In genomic region chr12:71503265-71503664, GRCm38 (mm10) we compare ENCODE assay signal across 26 mouse cellular contexts.
"Had no signal": no experiment of that assay in that cellular context is flagged by ENCODE, and none has a peak within 500 bp of the region (broad histone marks: within the 10 kb centered on the region; RNA-seq: fewer than 3 reads in every experiment).

No protein-coding gene starts in this region.

- H3K4me1 ChIP-seq: hindbrain, embryonic 10.5 days; kidney, embryonic 15.5 days; liver, embryonic 12.5 days had no signal

- H3K27ac ChIP-seq: gastrocnemius, adult 2 months; heart, embryonic 10.5 days; hindbrain, embryonic 10.5 days; hindbrain, embryonic 13.5 days; hindbrain, embryonic 15.5 days; kidney, embryonic 15.5 days; kidney, postnatal 0 days; limb, embryonic 15.5 days; liver, embryonic 12.5 days; liver, embryonic 14.5 days had no signal

- H3K4me3 ChIP-seq: gastrocnemius, adult 2 months; heart, embryonic 10.5 days; heart, embryonic 12.5 days; hindbrain, embryonic 10.5 days; hindbrain, embryonic 13.5 days; hindbrain, embryonic 15.5 days; kidney, embryonic 15.5 days; limb, embryonic 15.5 days; liver, embryonic 12.5 days had no signal

- H3K36me3 ChIP-seq: heart, embryonic 10.5 days; heart, embryonic 12.5 days; hindbrain, embryonic 10.5 days; hindbrain, embryonic 13.5 days; hindbrain, embryonic 15.5 days; kidney, embryonic 15.5 days; limb, embryonic 15.5 days; liver, embryonic 12.5 days had no signal

- H3K27me3 ChIP-seq: heart, embryonic 12.5 days; hindbrain, embryonic 13.5 days; hindbrain, embryonic 15.5 days; kidney, embryonic 15.5 days; limb, embryonic 15.5 days; liver, embryonic 12.5 days had no signal

- ATAC-seq: forebrain, postnatal 0 days; intestine, embryonic 16.5 days; liver, embryonic 12.5 days had no signal

- DNase-seq: forebrain, postnatal 0 days; gastrocnemius, adult 2 months; gastrocnemius, postnatal 10 days; gastrocnemius, postnatal 25 days; heart, adult 18-20 months; heart, postnatal 10 days; heart, postnatal 4 days; kidney, adult 11 months; kidney, adult 2 months; kidney, adult 9 months; kidney, postnatal 14 days; kidney, postnatal 36 days; layer of hippocampus, adult 9-11 months; layer of hippocampus, postnatal 36 days; left cerebral cortex, postnatal 4 days had no signal

- H3K9me3 ChIP-seq: heart, embryonic 10.5 days; heart, embryonic 12.5 days; hindbrain, embryonic 10.5 days; hindbrain, embryonic 13.5 days; hindbrain, embryonic 15.5 days; kidney, embryonic 15.5 days; limb, embryonic 15.5 days; liver, embryonic 12.5 days had no signal

- H3K4me2 ChIP-seq: heart, embryonic 12.5 days; hindbrain, embryonic 13.5 days; hindbrain, embryonic 15.5 days; kidney, embryonic 15.5 days; limb, embryonic 15.5 days; liver, embryonic 12.5 days had no signal

- H3K9ac ChIP-seq: forebrain, postnatal 0 days; heart, embryonic 12.5 days; hindbrain, embryonic 13.5 days; hindbrain, embryonic 15.5 days; kidney, embryonic 15.5 days; limb, embryonic 15.5 days; liver, embryonic 12.5 days; liver, embryonic 14.5 days had no signal
